Mouse (Mus musculus): ENCODE measurements around the gene 1700024P04Rik.

DNA sequence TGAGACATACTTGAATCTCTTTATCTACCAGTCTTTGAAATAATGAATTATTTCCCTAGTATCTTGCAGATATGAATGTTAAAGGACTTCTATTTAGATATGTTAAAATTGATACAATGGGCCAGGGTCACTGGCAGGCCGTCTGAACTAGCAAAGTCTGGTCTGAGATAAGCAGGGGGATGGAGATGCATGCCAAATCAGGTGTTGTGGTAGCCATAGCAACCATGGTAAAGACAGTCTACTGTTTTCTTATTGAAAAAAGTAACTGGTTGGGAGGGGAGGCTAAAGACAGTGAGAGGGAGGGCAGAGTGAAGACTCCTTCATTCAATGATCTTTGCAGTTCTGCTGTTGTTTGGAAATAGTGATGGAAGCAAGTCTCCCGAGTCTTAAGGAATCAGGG lies 26.2 kb downstream of the 1700024P04Rik start:
- TF ChIP-seq MYOG (IDR thresholded peaks at IDR 0.05; ENCODE audit: control insufficient read depth, extremely low read depth, insufficient read length), result no peak
- TF ChIP-seq CTCF (IDR thresholded peaks at IDR 0.05; ENCODE audit: control insufficient read depth, insufficient read depth, insufficient read length), result no peak
- no peak for TF ChIP-seq CEBPB (IDR thresholded peaks at IDR 0.05; ENCODE audit: low read depth)
- no peak for TF ChIP-seq MYOD1 (IDR thresholded peaks at IDR 0.05; ENCODE audit: control insufficient read depth, insufficient read length, low read depth)
- no peak for TF ChIP-seq USF1 (IDR thresholded peaks at IDR 0.05; ENCODE audit: low read depth)
- TF ChIP-seq MAX (IDR thresholded peaks at IDR 0.05), result no peak

Data from C2C12 (cell line).